Mouse (Mus musculus): ENCODE results near the gene Hnf4a.

DNA sequence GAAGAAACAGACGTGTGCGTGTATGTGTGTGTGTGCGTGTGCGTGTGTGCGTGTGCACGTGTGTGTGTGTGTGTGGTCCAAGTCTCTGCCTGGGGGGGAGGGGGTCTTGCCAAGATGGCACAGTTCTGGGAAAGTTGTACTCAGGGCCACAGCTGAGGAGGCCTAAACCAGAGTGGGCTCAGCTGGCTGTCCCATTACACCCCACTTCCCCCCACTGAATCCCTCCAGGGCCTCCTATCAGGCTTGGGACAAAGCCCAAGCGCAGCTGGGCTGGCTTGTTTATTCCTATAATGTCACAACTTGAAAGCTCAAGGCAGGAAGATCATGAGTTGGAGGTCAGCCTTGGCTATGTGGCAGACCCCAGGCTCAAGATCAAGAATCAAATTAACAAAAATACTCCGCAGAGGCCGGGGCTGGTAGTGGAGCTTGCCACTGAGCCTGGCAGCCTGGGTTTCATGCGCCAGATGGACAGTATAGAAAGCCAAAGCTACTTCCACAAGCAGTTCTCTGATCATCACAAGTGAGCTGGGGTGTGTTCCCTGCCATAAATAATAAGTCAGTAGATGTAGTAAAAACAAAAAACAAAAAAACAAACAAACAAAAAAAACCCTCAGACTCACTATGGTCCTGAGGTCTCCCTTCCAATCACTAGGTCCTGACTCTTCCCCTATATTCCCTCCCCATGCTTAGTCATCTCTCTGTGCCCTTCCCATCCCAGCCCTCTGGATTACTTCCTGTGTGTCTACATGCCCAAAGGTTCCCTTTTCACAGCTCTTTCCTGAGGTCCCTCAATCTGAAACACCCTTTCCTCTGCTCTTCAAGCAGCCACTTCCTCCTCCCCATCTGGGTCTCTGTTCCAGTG lies 76.8 kb downstream of the Hnf4a start:
- TF ChIP-seq CTCF (IDR thresholded peaks at IDR 0.05; ENCODE audit: low read depth, low read length) = no peak
- TF ChIP-seq GATA1 (IDR thresholded peaks at IDR 0.05; ENCODE audit: borderline replicate concordance, low read length) = no peak
- TF ChIP-seq POLR2AphosphoS5 (IDR thresholded peaks at IDR 0.05; ENCODE audit: insufficient replicate concordance, low read depth, low read length) = no peak
